Mouse (Mus musculus) urinary bladder, postnatal 25 days (tissue): ENCODE results near the gene Tenm3.
A peak's percentile ranks its signal among the peaks of the same experiment; 100 is the strongest.

Experiments
- DNase-seq: peaks from one replicate; pipeline ENCODE4 v3.0.0; 2022; ENCODE audit warnings: low spot score

The Tenm3 gene

DNA sequence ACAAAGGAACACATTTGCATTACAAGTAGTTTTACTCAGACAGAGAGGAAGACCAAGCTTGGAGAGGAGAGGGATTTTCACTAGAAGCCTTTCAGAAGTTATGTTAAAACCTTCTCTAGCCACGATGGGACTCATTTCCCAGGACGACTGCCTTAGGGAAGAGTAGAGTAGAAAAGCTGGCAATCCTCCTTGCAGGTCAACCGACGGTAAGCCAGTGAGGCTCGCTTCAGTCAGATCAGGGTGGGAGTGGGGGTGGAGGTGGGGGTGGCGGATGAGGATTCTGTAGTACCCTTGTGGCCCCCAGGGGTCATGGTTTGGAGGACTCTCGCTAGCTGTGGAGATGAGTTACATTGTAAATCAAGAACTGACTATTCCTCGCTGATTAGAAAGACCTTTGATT is 264.6 kb downstream of the Tenm3 start:
- no peak for DNase-seq

DNA sequence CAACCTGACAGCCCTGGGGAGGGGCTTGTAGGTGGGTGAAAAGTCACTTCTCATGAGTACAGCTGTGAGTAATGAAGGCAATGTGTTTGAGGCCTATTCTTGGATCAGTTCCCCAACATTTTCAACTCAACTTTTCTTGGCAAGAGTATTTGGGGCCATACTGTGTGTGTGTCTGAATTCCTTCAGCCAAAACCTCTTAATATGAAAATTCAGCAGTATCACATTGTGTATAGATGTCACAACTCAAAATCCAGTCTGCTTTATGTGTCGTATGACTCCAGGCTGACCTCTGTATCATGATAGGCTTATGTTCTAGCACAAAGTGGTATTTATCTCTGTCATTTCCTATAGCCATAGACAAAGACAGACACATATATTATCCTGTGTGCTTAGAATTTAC is 270.8 kb downstream of the Tenm3 start:
- no peak for DNase-seq

GRCm38 (mm10) chr8:48572345-48572744 is 271.4 kb downstream of the Tenm3 start:
- DNase-seq: no peak

DNA sequence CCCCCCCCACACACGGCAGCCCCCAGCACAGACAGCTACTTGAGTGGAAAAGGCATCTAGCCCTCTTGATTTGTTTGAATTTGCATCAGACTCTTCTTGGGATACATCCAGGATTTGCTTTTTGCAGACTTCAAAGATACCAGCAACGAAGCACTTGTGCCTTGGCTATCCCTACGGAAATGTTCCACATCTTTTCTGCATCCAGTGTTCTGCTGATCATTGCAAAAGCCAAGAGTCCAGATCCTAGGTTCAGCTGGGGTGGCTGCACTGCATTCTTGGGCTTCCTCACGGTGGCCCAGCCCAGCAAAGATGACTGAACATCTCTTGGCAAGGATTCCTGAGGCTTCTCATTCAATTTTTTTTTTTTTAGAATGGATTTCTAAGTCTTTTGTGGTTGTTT is 275.1 kb downstream of the Tenm3 start:
- no peak for DNase-seq

GRCm38 (mm10) chr8:48567929-48568607 is 275.7 kb downstream of the Tenm3 start:
- DNase-seq: no peak

DNA sequence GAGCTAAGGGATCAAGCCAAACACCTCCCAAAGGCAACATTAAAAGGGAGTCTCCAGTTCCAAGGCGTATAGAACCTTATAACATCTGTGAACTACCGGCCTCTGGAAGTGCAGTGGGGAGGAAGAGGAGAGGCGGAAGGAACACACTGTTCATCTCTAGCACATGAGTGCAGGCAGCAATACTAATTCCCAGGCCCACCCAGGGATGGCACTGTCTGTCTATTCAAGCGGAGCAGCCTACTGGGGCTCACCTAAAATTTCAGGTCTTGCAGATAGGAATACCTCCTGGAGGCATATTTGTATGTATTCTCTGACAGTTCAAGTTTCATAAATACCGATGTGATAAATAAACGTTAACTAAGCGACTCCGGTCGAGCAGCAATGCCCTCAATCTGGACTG is 283.5 kb downstream of the Tenm3 start:
- DNase-seq: no peak

GRCm38 (mm10) chr8:48555546-48556141 is 288.1 kb downstream of the Tenm3 start:
- DNase-seq: peak; percentile 28

GRCm38 (mm10) chr8:48554762-48555545 is 288.8 kb downstream of the Tenm3 start:
- peak; percentile 58 for DNase-seq

GRCm38 (mm10) chr8:48553791-48554288 is 289.9 kb downstream of the Tenm3 start:
- no peak for DNase-seq

DNA sequence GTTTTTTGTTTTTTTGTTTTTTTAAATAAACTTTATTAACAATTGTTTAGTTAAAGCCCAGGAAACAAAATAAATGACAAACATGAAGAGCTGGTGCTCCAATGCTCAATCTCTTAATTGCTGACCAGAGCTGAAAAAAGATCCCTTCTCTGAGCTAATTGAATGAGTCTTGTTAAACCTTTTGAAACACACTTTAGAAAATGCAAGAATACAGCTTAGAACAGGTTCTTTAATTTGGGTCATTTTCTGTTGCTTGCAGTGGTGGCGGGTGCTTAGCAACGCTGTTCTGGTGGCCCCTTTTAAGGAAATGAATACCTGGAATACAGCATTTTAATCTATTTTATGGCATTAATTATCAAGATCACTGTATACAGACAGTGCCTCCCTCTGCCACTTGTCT is 291.4 kb downstream of the Tenm3 start:
- no peak for DNase-seq

DNA sequence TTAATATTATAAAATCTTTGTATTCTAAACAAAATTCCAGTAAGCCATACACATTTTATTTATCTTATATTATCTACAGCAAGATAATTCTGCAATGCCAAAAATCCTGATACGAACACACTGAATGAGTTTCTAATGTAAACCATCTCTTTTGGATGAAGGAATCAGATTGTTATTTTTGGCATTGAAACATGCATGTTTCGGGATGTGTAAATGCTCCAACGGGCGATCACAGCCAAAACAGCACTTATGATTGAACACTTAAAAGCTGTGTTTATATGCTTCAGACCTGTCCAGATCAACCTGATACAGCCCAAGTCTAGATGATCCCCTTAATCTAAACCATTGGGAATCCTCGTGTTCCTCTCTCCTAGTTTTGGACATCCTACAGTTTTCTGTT is 292.4 kb downstream of the Tenm3 start:
- DNase-seq: no peak

DNA sequence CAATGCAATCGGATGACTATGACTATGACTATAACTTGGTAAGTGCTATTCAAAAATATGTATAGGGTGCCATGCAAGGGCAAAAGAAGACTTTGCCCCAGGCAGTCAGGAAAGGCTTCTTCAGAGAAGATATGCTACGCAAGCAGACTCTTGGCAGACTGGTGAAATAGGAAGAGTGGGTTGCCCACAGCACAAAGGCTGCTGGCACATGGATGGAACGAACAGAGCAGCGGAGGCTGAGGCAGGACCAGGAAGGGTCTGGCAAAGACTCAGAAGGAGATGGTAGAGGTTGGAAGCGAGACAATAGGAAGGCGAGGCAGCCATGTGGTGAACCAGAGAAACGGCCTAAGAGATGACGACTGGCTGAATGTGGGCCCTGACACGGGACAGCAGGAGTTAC is 294.8 kb downstream of the Tenm3 start:
- no peak for DNase-seq

- no peak for DNase-seq
Observed at GRCm38 (mm10) chr8:48545631-48546030, 298.1 kb downstream of the Tenm3 start.

GRCm38 (mm10) chr8:48544840-48545239 is 298.9 kb downstream of the Tenm3 start:
- DNase-seq: no peak

GRCm38 (mm10) chr8:48542141-48542540 is 301.6 kb downstream of the Tenm3 start:
- DNase-seq: no peak

DNA sequence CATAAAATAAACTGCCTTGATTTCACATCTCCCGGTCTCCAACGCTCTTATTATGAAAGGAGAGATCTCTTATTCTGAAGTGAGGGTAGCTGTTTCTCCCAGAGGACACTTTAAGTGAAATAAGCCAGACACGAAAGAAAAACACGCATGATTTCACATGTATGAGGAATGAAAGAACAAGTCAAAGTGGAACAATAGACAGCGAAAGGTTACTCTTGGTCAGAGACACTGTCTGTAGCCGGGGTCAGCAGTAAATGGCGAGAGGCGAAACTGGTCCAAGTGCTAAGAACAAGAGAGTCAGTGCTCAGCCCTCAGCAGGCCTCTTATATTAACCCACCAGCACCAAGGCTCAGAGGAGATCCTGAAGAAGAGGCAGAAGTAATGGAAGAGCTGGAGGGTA is 302.9 kb downstream of the Tenm3 start:
- no peak for DNase-seq

DNA sequence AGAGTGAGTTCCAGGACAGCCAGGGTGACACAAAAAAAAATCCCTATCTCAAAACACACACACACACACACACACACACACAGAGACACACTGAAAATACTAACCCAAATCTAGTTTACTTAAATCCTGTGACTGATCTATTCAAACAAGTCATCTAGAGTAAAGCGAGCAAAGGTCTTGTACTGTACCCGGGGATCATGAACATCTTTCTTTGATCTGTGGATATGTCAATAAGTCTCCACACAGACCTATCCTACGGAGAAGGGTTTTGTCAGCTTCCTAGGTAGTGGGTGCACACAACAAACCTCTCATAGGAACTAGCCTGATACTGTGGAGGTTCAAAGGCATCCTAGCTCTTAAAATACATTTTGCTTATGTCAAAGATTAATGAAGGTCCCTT is 307.9 kb downstream of the Tenm3 start:
- DNase-seq: no peak

- DNase-seq: no peak
Observed at GRCm38 (mm10) chr8:48531795-48532194, 312.0 kb downstream of the Tenm3 start.

DNA sequence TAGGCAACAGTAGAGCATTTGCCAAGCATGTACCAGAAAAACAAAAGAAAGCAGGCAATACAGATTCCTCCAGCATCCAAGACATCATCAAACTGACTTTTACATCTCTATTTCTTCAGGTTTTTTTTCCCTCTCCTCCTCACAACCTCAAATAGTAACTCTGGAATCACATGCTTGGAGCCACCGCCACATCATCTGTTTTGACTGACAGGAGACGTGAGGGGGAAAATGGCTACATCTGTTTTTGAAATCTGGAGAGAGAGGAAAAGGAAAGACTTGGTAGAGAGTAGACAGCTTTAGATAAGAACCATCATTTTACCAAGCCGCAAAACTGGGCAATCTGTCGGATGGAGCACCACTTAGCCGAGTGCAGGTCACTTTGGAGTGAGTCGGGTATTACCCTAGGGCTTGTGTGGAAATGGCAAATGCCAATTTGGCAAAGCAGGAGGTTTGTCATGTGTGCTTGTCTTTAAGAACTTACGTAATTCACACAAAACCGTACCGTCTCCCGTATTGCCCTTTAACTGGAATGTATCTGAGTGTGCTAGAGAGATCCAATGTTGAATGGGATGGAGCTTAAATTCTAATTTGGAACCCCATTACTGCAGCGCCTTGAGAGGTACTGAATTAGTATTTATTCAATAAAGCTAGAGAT is 312.7 kb downstream of the Tenm3 start:
- DNase-seq: no peak

GRCm38 (mm10) chr8:48527418-48527817 is 316.3 kb downstream of the Tenm3 start:
- DNase-seq: no peak

- no peak for DNase-seq
Observed at GRCm38 (mm10) chr8:48522536-48523123, 321.1 kb downstream of the Tenm3 start.

DNA sequence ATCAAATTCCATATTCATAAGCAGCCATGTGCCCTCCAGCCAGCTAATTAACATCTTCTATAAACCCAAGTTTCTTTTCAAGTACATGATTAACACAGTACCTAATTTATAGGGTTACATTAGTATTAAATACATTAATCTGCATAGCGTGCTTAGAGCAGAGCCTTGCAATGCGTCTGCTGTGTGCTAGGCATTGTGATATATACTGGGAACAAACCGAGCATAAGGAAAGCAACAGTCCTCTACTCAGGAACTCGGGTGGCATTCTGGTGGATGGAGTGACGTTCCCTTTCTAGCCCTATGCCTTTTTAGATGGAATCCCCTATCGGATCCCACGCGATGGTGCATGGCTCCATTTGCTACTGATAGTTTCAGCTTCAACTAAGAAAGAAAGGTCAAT is 321.7 kb downstream of the Tenm3 start:
- no peak for DNase-seq
